Mouse (Mus musculus): ENCODE measurements around the gene Plxdc1. TPM values are rescaled to one million over a fixed set of nuclear protein-coding genes. Genes with fewer than 3 reads are reported as not detected.

Gene Plxdc1
- total and polyA plus RNA-seq, 2 experiments from 2014 or later, result 3.1 to 4.9 TPM

DNA sequence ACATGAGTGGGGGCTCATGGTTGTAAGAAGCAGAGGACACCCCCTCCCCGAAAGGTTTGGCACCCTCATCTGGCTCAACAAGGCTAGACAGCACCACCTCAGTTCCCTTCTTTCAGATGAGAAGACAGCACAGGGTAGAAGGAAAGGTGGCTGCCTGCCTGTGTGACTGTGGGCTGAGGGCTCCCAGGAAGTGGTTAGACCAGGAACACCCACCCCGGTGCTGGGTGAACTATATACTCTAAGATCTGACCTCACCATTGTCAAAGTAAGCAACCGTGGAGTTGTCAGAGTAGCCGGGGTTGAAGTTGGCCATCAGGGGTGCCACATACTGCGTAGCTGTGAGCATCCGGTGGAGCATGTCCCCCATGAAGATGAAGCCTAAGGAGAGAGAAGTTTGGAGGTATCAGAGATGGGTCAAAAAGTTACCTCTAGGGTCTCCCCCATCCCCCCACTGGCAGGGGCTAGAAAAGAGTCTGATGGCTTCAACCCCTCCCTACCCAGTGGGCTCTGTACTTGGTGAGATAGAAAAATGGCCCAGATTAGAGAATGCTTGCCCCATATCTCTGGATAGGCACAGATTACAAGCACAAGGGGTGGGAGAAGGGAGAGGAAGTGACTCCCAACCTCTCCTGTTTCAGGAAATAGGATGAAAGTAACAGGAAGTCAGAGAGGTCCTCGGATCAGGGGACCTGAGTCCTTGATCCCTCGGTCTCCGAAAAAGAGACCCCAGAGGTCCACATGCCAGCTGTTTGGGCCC lies 30.9 kb downstream of the Plxdc1 start:
- no peak for ATAC-seq (ENCODE audit: low FRiP score)
- Histone ChIP-seq H3K27me3 (ENCODE audit: insufficient read depth, low read length) (no peaks in the 10 kb centered on the region), H3K4me1 (ENCODE audit: insufficient read depth, low read length) (peaks cover 17% of the 10 kb centered on the region; the same call in 1 of the 2 replicates), H3K9ac (replicated peaks; ENCODE audit: low read length, poor library complexity, severe bottlenecking) (no peak overlapping the region), H3K27ac (ENCODE audit: low read depth, low read length) (no peak overlapping the region), H3K36me3 (ENCODE audit: insufficient read depth, low read length) (no peaks in the 10 kb centered on the region), H3K9me3 (ENCODE audit: low read length) (no peaks in the 10 kb centered on the region), H3K4me2 (ENCODE audit: low read depth, low read length, poor library complexity, severe bottlenecking) (no peak overlapping the region), H3K4me3 (ENCODE audit: low read depth, low read length) (no peak overlapping the region)
- WGBS, result 80% methylated on average over 9 of the region's 9 CpGs
- no peak for DNase-seq (ENCODE audit: low spot score)
- no peak for TF ChIP-seq CTCF (IDR thresholded peaks at IDR 0.05)

DNA sequence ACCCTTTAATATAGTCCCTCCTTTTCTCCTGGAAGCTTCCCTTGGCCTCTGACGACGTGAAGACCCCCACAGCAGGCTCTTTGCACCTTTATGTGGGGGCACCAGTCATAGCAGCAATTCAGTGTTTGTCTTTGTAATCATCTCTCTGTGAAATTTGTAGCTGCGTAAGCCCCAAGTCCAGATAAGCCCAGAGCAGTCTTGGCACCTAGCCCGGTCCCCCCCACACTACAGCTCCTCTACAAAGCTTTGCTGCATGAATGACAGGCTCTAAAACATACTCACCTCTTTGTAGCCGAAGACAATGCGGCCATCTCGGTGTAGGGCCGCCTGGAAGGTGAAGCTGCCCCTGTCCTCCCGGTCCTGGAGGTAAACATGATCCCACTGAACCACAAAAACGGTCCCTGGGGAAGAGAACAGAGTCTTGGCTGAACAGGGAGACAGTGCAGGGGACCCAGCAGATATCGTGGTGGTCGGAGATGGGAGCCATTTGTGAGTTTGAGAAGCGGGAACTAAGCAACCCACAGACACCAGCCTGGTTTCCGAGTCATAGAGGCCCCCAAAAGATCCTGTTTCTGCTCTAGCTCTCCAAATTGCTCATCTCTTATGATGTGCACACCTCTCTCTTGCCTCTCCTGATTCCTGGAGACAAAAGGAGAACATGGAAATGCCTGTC lies 31.6 kb downstream of the Plxdc1 start:
- TF ChIP-seq CTCF (IDR thresholded peaks at IDR 0.05), result no peak
- Histone ChIP-seq H3K27me3 (ENCODE audit: insufficient read depth, low read length) (no peaks in the 10 kb centered on the region), H3K4me2 (ENCODE audit: low read depth, low read length, poor library complexity, severe bottlenecking) (no peak overlapping the region), H3K4me3 (ENCODE audit: low read depth, low read length) (no peak overlapping the region), H3K27ac (ENCODE audit: low read depth, low read length) (no peak overlapping the region), H3K4me1 (ENCODE audit: insufficient read depth, low read length) (peaks cover 23% of the 10 kb centered on the region; the same call in 1 of the 2 replicates), H3K9me3 (ENCODE audit: low read length) (no peaks in the 10 kb centered on the region), H3K36me3 (ENCODE audit: insufficient read depth, low read length) (no peaks in the 10 kb centered on the region), H3K9ac (replicated peaks; ENCODE audit: low read length, poor library complexity, severe bottlenecking) (no peak overlapping the region)
- no peak for ATAC-seq (ENCODE audit: low FRiP score)
- no peak for DNase-seq (ENCODE audit: low spot score)
- 60% methylated on average over 14 of the region's 14 CpGs for WGBS

DNA sequence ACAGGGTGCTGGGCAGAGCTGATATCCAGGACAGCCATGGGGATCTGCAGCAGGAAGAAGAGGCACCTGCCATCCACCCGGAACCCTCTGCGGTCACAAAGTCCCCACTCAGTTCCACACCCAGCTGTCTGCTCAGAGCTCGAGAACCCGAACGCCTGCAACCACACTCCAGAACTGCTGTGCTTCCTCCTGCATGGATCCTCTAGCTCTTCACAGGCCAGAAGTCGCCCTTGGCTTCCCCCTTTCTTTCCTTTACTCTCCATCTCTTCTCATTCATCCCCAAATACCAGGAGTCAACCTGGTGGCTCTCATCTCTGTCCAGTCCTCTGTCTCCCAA lies 32.3 kb downstream of the Plxdc1 start:
- 91% methylated on average over 6 of the region's 6 CpGs for WGBS
- no peak overlapping the region for H3K9ac ChIP-seq (replicated peaks; ENCODE audit: low read length, poor library complexity, severe bottlenecking)
- H3K27ac ChIP-seq (ENCODE audit: low read depth, low read length), result no peak overlapping the region
- ATAC-seq (ENCODE audit: low FRiP score) (no peak), DNase-seq (ENCODE audit: low spot score) (no peak)
- TF ChIP-seq CTCF (IDR thresholded peaks at IDR 0.05), result no peak
- no peaks in the 10 kb centered on the region for H3K9me3 ChIP-seq (ENCODE audit: low read length)
- no peak overlapping the region for H3K4me2 ChIP-seq (ENCODE audit: low read depth, low read length, poor library complexity, severe bottlenecking)
- H3K4me1 ChIP-seq (ENCODE audit: insufficient read depth, low read length), result peaks cover 20% of the 10 kb centered on the region; the same call in 1 of the 2 replicates
- H3K4me3 ChIP-seq (ENCODE audit: low read depth, low read length), result no peak overlapping the region
- no peaks in the 10 kb centered on the region for H3K27me3 ChIP-seq (ENCODE audit: insufficient read depth, low read length)
- H3K36me3 ChIP-seq (ENCODE audit: insufficient read depth, low read length), result no peaks in the 10 kb centered on the region

DNA sequence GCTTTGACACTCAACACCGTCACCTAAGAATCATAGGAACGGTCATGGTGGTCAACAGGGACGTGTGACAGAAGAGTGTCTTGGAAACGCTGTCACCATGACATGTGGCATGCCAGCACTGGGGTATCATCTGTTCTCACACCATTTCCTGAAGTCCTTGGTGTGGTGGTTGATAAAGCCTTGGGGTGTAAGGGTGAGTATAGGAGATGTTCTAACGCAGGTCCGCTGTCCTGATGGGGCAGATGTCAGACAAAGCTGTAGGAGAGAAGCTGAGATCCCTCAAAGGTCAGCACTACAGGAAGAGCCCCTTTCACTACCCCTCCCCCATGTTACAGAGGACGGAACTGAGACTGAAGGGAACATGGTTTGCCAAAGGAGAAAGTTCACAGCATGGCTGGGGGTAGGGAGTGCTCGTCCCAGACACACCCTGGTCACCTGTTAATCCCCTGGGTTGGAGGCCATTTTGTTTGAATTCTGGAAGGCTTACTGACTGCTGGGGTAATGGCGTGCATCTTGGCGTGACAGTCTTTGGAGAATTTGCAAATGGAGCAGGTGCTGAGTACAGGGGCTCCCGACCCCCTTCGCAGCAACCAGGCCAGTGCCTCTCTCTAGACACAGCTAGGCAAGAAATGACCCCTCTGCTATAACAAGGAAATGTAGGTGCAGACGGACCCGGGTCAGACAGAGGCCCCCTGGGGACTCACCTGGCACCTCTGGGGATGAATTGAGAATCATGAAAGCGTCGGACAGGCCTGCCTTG lies 32.9 kb downstream of the Plxdc1 start:
- H3K4me1 ChIP-seq (ENCODE audit: insufficient read depth, low read length), result peaks cover 20% of the 10 kb centered on the region; the same call in 1 of the 2 replicates
- H3K9me3 ChIP-seq (ENCODE audit: low read length), result no peaks in the 10 kb centered on the region
- no peak for DNase-seq (ENCODE audit: low spot score)
- H3K27ac ChIP-seq (ENCODE audit: low read depth, low read length), result no peak overlapping the region
- no peaks in the 10 kb centered on the region for H3K36me3 ChIP-seq (ENCODE audit: insufficient read depth, low read length)
- ATAC-seq (ENCODE audit: low FRiP score), result no peak
- WGBS, result 78% methylated on average over 16 of the region's 16 CpGs
- H3K4me2 ChIP-seq (ENCODE audit: low read depth, low read length, poor library complexity, severe bottlenecking), result no peak overlapping the region
- TF ChIP-seq CTCF (IDR thresholded peaks at IDR 0.05), result no peak
- no peak overlapping the region for H3K9ac ChIP-seq (replicated peaks; ENCODE audit: low read length, poor library complexity, severe bottlenecking)
- no peak overlapping the region for H3K4me3 ChIP-seq (ENCODE audit: low read depth, low read length)
- H3K27me3 ChIP-seq (ENCODE audit: insufficient read depth, low read length), result no peaks in the 10 kb centered on the region

- Histone ChIP-seq H3K9me3 (ENCODE audit: low read length) (no peaks in the 10 kb centered on the region), H3K9ac (replicated peaks; ENCODE audit: low read length, poor library complexity, severe bottlenecking) (no peak overlapping the region), H3K27me3 (ENCODE audit: insufficient read depth, low read length) (no peaks in the 10 kb centered on the region), H3K27ac (ENCODE audit: low read depth, low read length) (no peak overlapping the region), H3K4me3 (ENCODE audit: low read depth, low read length) (no peak overlapping the region), H3K36me3 (ENCODE audit: insufficient read depth, low read length) (no peaks in the 10 kb centered on the region), H3K4me1 (ENCODE audit: insufficient read depth, low read length) (peaks cover 20% of the 10 kb centered on the region; the same call in 1 of the 2 replicates), H3K4me2 (ENCODE audit: low read depth, low read length, poor library complexity, severe bottlenecking) (no peak overlapping the region)
- WGBS, result 85% methylated on average over 1 of the region's 1 CpGs
- ATAC-seq (ENCODE audit: low FRiP score), result no peak
- TF ChIP-seq CTCF (IDR thresholded peaks at IDR 0.05), result no peak
- no peak for DNase-seq (ENCODE audit: low spot score)
Measured at GRCm38 (mm10) chr11:97952367-97953006, 33.8 kb downstream of the Plxdc1 start.
